Mouse (Mus musculus) bone marrow, adult 2 months (tissue): ENCODE data around the gene Pip4k2c.

Experiments used
- CTCF ChIP-seq: fragments of 200-500 bp; IDR thresholded peaks from 2 replicates; pipeline ENCODE4 v1.5.1; 2011; ENCODE audit warnings: low read length, control low read depth; ENCODE audit not compliant: control insufficient read depth, insufficient read depth
- POLR2A ChIP-seq: fragments of 200-500 bp; IDR thresholded peaks from 2 replicates; pipeline ENCODE4 v1.6.1; 2011; ENCODE audit warnings: low read depth, mild to moderate bottlenecking, control low read depth, low read length, borderline replicate concordance; ENCODE audit not compliant: control insufficient read depth

DNA sequence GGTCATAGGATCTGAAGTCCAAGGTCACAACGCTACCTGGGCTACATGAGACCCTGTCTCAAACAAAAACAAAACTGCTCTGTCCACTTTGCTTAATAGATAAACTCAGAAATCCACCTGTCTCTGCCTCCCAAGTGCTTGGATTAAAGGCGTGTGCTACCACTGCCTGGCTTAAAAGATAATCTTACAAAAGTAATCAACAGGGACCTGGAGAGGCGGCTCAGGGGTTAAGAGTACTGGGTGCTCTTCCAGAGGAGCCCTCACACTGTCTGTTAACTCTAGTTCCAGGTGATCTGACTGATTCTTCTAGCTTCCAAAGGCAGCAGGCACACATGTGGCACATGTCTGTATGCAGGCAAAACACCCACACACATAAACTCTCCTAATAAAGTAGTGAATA, 8.3 kb downstream of the Pip4k2c start:
- TF ChIP-seq CTCF (no peak), POLR2A (no peak)
